Mouse (Mus musculus) kidney, embryonic 14.5 days (tissue): ENCODE results near the gene Sufu. TPM values are rescaled to one million over a fixed set of nuclear protein-coding genes. Genes with fewer than 3 reads are reported as not detected.

Source experiments
- ATAC-seq: fragments of 200-750 bp; cut with Nextera tagmentation; 2 replicates; pipeline ENCODE4 v1.8.0; 2017; ENCODE audit warnings: moderate number of reproducible peaks, mild to moderate bottlenecking, moderate TSS enrichment, moderate library complexity; ENCODE audit not compliant: low FRiP score, low TSS enrichment
- H3K27ac ChIP-seq: fragments of 300-500 bp; sonication (generic); 2 replicates; pipeline ENCODE4 v1.5.1; 2014; ENCODE audit warnings: low read depth, mild to moderate bottlenecking, low read length, moderate library complexity, mixed read lengths
- H3K27me3 ChIP-seq: fragments of 300-500 bp; sonication (generic); 2 replicates; pipeline ENCODE4 v1.6.1; 2014; ENCODE audit warnings: mild to moderate bottlenecking, low read length; ENCODE audit not compliant: control insufficient read depth, insufficient read depth
- H3K36me3 ChIP-seq: fragments of 300-500 bp; sonication (generic); 2 replicates; pipeline ENCODE4 v1.6.1; 2014; ENCODE audit warnings: low read length, mixed read lengths; ENCODE audit not compliant: control insufficient read depth, insufficient read depth
- H3K4me1 ChIP-seq: fragments of 300-500 bp; sonication (generic); 2 replicates; pipeline ENCODE4 v1.6.1; 2014; ENCODE audit warnings: low read length, mixed read lengths; ENCODE audit not compliant: control insufficient read depth, insufficient read depth
- H3K4me2 ChIP-seq: fragments of 300-500 bp; sonication (generic); replicated peaks from 2 replicates; pipeline ENCODE4 v1.6.1; 2014; ENCODE audit warnings: low read depth, mild to moderate bottlenecking, low read length
- H3K4me3 ChIP-seq: fragments of 300-500 bp; sonication (generic); 2 replicates; pipeline ENCODE4 v1.5.1; 2014; ENCODE audit warnings: mild to moderate bottlenecking, low read length
- H3K9ac ChIP-seq: fragments of 300-500 bp; sonication (generic); 2 replicates; pipeline ENCODE4 v1.6.1; 2014; ENCODE audit warnings: low read depth, mild to moderate bottlenecking, low read length, moderate library complexity
- H3K9me3 ChIP-seq: fragments of 300-500 bp; sonication (generic); 2 replicates; pipeline ENCODE4 v1.6.1; 2016; ENCODE audit warnings: low read length; ENCODE audit not compliant: control insufficient read depth
- WGBS: fragments of 180-500 bp; shearing (Covaris S2); extraction: QIAGEN DNeasy Blood & Tissue Kit; methylation state at CpG from one replicate; pipeline ENCODE4 v1.1.7; 2014; 5-methylcytosine and 5-hydroxymethylcytosine counted together
- polyA plus RNA-seq: library from polyadenylated mRNA; unstranded; fragments of >200 nt; fragmentation: Nextera tagmentation; extraction: Ambion mirVana; gene quantifications from 2 replicates; pipeline ENCODE4 v1.2.1, GENCODE M21; 2014

The Sufu gene
- polyA plus RNA-seq, 1 experiment from 2014 or later, result 48.8 TPM

DNA sequence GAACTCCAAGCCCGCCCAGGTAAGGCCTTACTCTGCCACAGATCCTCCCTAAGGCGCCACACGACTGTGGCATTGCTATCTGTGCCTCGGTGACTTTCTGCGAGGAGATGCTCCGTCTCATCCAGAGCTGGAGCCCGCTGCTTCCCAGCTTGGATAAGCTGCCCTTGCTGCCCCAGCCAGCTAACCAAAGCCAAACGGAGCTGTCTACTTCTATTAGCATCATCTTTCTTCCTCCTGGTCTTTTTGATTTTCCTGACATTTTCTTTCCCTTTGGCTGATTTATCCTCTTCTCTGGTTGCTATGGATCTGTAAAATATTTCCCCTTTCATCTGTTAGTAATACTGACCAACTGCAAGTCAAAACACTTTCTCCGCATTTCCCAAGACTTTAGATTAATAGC, 37.9 kb downstream of the Sufu start:
- Histone ChIP-seq H3K4me1 (no peaks in the 10 kb centered on the region), H3K9ac (no peak overlapping the region), H3K36me3 (no peaks in the 10 kb centered on the region), H3K4me3 (no peak overlapping the region), H3K27ac (no peak overlapping the region), H3K9me3 (no peaks in the 10 kb centered on the region), H3K4me2 (no peak overlapping the region), H3K27me3 (no peaks in the 10 kb centered on the region)
- ATAC-seq, result no peak
- WGBS, result 78% methylated on average over 9 of the region's 9 CpGs

DNA sequence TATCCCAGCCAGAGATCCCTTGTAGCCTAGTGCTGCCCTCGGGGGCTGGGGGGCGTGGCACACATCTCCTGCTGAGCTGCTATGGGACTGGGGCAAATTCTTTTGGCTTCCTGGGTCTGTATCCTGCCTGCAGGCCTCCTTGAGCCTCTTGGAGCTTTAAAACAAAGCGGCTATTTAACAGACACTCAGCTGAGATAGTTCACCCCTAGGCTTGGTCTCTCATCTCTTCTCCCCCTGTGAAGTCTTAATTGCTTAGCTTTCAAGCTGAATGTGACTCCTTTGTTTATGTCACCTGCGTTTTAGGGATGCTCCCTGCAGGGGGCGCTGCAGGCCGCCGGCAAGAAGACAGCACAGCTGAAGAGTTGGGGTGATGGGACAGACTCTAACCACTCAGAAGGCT, 38.8 kb downstream of the Sufu start:
- Histone ChIP-seq H3K36me3 (no peaks in the 10 kb centered on the region), H3K4me3 (no peak overlapping the region), H3K4me2 (no peak overlapping the region), H3K9ac (no peak overlapping the region), H3K27ac (no peak overlapping the region), H3K27me3 (no peaks in the 10 kb centered on the region), H3K9me3 (no peaks in the 10 kb centered on the region), H3K4me1 (0 out of 2 replicates have a peak, but pooled peaks cover 2% of the 10 kb centered on the region)
- no peak for ATAC-seq
- 9% methylated on average over 7 of the region's 7 CpGs for WGBS

GRCm38 (mm10) chr19:46443509-46443908, 46.8 kb downstream of the Sufu start:
- WGBS, result 22% methylated on average over 6 of the region's 6 CpGs

DNA sequence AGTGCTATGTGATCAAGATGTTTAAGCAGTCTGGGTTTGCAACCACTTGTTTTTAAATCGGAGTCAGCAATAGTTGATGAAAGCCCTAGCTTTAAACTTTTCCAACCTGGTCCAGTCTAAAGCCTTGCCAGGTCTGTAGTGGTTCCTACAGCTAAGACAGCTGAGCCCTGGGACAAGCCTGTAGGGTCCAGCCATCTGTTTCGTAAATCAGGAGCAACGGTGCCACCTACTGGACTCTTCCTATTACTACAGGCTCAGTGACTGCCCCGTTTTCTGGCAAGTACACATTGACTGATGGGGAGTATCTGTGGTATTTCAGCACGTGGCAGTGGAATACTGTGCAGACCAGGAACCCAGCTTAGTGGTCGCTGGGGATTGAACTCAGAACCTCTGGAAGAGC, 47.5 kb downstream of the Sufu start:
- Histone ChIP-seq H3K4me3 (no peak overlapping the region), H3K9me3 (no peaks in the 10 kb centered on the region), H3K4me2 (no peak overlapping the region), H3K9ac (no peak overlapping the region), H3K36me3 (no peaks in the 10 kb centered on the region), H3K27me3 (no peaks in the 10 kb centered on the region), H3K4me1 (peaks cover 41% of the 10 kb centered on the region), H3K27ac (no peak overlapping the region)
- 9% methylated on average over 6 of the region's 6 CpGs for WGBS
- peak; percentile 54; the same call in 1 of the 2 replicates for ATAC-seq

More at GRCm38 (mm10) chr19:46443509-46443908, 46.8 kb downstream of the Sufu start:
- H3K4me1 ChIP-seq, result peaks cover 34% of the 10 kb centered on the region
- no peak overlapping the region for H3K4me2 ChIP-seq
- no peak for ATAC-seq
- no peak overlapping the region for H3K4me3 ChIP-seq
- no peaks in the 10 kb centered on the region for H3K27me3 ChIP-seq
- no peaks in the 10 kb centered on the region for H3K36me3 ChIP-seq
- no peaks in the 10 kb centered on the region for H3K9me3 ChIP-seq
- 0 out of 2 replicates have a peak overlapping the region, but pooled peaks have one; percentile 6 for H3K27ac ChIP-seq
- H3K9ac ChIP-seq, result no peak overlapping the region

- WGBS, result 46% methylated on average over 6 of the region's 6 CpGs
- peaks cover 37% of the 10 kb centered on the region for H3K4me1 ChIP-seq
Measured at GRCm38 (mm10) chr19:46445641-46446040, 48.9 kb downstream of the Sufu start.

DNA sequence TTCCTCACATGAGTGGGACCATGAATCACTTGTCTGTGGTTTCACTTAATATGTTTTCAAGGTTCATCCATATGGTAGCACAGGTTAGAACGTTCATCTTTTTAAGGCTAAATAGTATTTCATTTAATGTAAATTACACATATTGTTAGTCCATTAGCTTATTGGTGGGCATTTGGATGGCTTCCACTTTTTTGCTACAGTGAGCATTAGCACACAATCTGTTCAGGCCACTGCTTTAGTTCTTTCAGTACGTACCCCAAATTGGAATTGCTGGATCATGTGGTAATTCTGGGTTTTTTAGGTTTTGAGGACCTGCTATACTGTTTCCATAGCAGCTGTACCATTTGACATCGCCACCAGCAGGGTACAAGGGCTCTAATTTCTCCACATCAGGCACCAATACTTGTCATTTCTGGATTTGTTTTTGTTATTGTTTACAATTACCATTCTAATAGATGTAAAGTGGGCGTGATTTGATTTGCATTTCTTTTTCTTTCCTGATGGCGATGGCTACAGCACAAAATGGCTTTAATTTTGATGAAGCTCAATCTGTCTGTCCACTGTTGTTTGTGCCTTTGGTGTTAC, 49.8 kb downstream of the Sufu start:
- H3K27me3 ChIP-seq, result no peaks in the 10 kb centered on the region
- no peak for ATAC-seq
- no peak overlapping the region for H3K4me2 ChIP-seq
- H3K9ac ChIP-seq, result no peak overlapping the region
- H3K27ac ChIP-seq, result peak overlapping the region; percentile 59; the same call in 1 of the 2 replicates
- no peaks in the 10 kb centered on the region for H3K9me3 ChIP-seq
- 88% methylated on average over 5 of the region's 5 CpGs for WGBS
- H3K36me3 ChIP-seq, result no peaks in the 10 kb centered on the region; the same call in 1 of the 2 replicates
- peaks cover 31% of the 10 kb centered on the region for H3K4me1 ChIP-seq
- H3K4me3 ChIP-seq, result no peak overlapping the region

More at GRCm38 (mm10) chr19:46445641-46446040, 48.9 kb downstream of the Sufu start:
- no peak overlapping the region for H3K27ac ChIP-seq
- no peak overlapping the region for H3K4me3 ChIP-seq
- H3K4me2 ChIP-seq, result no peak overlapping the region
- H3K27me3 ChIP-seq, result no peaks in the 10 kb centered on the region
- no peaks in the 10 kb centered on the region for H3K36me3 ChIP-seq
- 0 out of 2 replicates have a peak, but pooled peaks have one; percentile 12 for ATAC-seq
- 0 out of 2 replicates have a peak overlapping the region, but pooled peaks have one; percentile 7 for H3K9ac ChIP-seq
- no peaks in the 10 kb centered on the region for H3K9me3 ChIP-seq

GRCm38 (mm10) chr19:46447110-46447509, 50.4 kb downstream of the Sufu start:
- 32% methylated on average over 7 of the region's 7 CpGs for WGBS
- Histone ChIP-seq H3K9ac (no peak overlapping the region), H3K4me1 (peaks cover 31% of the 10 kb centered on the region), H3K27ac (peak overlapping the region; percentile 59; the same call in 1 of the 2 replicates), H3K27me3 (no peaks in the 10 kb centered on the region), H3K4me3 (no peak overlapping the region), H3K36me3 (no peaks in the 10 kb centered on the region; the same call in 1 of the 2 replicates), H3K9me3 (no peaks in the 10 kb centered on the region), H3K4me2 (no peak overlapping the region)
- no peak for ATAC-seq

DNA sequence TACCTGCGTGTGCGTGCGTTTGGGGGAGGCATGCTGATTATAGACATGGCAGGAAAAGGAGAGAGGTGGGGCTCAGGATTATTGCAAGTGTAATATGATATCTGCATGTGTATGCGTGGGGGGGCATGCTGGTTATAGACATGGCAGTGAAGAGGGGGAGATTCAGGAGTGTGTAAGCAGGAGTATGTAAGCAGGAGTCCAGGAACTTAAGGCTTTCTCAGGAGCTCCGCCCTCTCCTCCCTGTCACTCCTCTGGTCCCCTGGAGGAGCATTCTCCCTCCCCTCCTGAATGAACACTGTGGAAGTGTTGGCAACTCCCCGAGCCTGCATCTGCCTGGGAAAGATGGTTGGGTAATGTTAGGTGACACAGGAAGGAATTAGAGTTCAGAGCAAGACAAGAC, 51.2 kb downstream of the Sufu start:
- H3K9me3 ChIP-seq, result no peaks in the 10 kb centered on the region
- 0 out of 2 replicates have a peak overlapping the region, but pooled peaks have one; percentile 7 for H3K9ac ChIP-seq
- 17% methylated on average over 6 of the region's 6 CpGs for WGBS
- ATAC-seq, result peak; percentile 54
- peak overlapping the region; percentile 6; the same call in 1 of the 2 replicates for H3K4me2 ChIP-seq
- H3K27ac ChIP-seq, result peak overlapping the region; percentile 38; the same call in 1 of the 2 replicates
- H3K4me3 ChIP-seq, result no peak overlapping the region
- no peaks in the 10 kb centered on the region; the same call in 1 of the 2 replicates for H3K36me3 ChIP-seq
- H3K27me3 ChIP-seq, result no peaks in the 10 kb centered on the region
- H3K4me1 ChIP-seq, result peaks cover 35% of the 10 kb centered on the region

- no peak for ATAC-seq
- Histone ChIP-seq H3K9ac (no peak overlapping the region), H3K4me1 (peaks cover 46% of the 10 kb centered on the region), H3K4me3 (no peak overlapping the region), H3K27me3 (no peaks in the 10 kb centered on the region), H3K36me3 (peaks cover 3% of the 10 kb centered on the region; the same call in 1 of the 2 replicates), H3K9me3 (no peaks in the 10 kb centered on the region), H3K27ac (no peak overlapping the region), H3K4me2 (no peak overlapping the region)
- 78% methylated on average over 7 of the region's 7 CpGs for WGBS
Measured at GRCm38 (mm10) chr19:46449261-46450005, 52.7 kb downstream of the Sufu start.
